Mouse (Mus musculus): ENCODE data around the gene BC049715.

DNA sequence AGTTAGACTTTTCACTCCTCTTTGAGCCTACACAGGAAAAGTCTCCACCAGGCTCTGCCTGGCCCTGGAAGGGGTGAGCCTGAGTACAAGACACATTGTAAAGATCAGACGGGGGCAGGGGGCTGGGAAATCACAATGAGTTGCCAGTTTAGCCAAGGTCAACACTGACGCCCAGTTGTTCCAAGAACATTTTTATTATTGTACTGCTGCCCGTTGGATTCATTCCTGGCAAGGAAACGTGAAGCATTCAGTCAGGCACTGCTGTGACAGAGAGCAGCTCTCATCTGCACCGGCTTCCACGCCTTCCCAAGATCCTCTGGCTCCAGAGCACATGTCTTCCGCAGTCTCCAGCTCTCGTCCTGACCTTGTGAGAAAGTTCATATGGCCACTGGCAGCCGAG, 60.4 kb downstream of the BC049715 start:
- TF ChIP-seq POLR2A (IDR thresholded peaks at IDR 0.05; ENCODE audit: low read depth, low read length) = no peak
- TF ChIP-seq CTCF (conservative IDR thresholded peaks at IDR 0.05; ENCODE audit: insufficient read depth, insufficient read length, low read depth, low read length) = no peak
